Mouse (Mus musculus) thymus, postnatal 10 days (tissue): ENCODE data around the gene Fars2.

Experiments used
- DNase-seq, 2 experiments: peaks; one replicate each; pipeline ENCODE4 v3.0.0; 2021; ENCODE audit warnings: low spot score in 2 of 2

Gene Fars2

GRCm38 (mm10) chr13:36216005-36216404 is 98.8 kb downstream of the Fars2 start:
- no peak for DNase-seq

- no peak for DNase-seq
These were observed 101.1 kb downstream of the Fars2 start for GRCm38 (mm10) chr13:36218347-36218746.

- no peak for DNase-seq
These were observed 102.3 kb downstream of the Fars2 start for GRCm38 (mm10) chr13:36219506-36219905.

GRCm38 (mm10) chr13:36221897-36222296 is 104.7 kb downstream of the Fars2 start:
- DNase-seq = no peak

GRCm38 (mm10) chr13:36222721-36223120 is 105.5 kb downstream of the Fars2 start:
- no peak for DNase-seq

- no peak for DNase-seq
These were observed 107.2 kb downstream of the Fars2 start for GRCm38 (mm10) chr13:36224431-36224830.

GRCm38 (mm10) chr13:36242261-36242660 is 125.0 kb downstream of the Fars2 start:
- no peak for DNase-seq

- DNase-seq = no peak
These were observed 136.7 kb downstream of the Fars2 start for GRCm38 (mm10) chr13:36253936-36254335.

GRCm38 (mm10) chr13:36257213-36257612 is 140.0 kb downstream of the Fars2 start:
- no peak for DNase-seq

GRCm38 (mm10) chr13:36259754-36260153 is 142.5 kb downstream of the Fars2 start:
- no peak for DNase-seq

- no peak for DNase-seq
These were observed 144.1 kb downstream of the Fars2 start for GRCm38 (mm10) chr13:36261299-36261698.

DNA sequence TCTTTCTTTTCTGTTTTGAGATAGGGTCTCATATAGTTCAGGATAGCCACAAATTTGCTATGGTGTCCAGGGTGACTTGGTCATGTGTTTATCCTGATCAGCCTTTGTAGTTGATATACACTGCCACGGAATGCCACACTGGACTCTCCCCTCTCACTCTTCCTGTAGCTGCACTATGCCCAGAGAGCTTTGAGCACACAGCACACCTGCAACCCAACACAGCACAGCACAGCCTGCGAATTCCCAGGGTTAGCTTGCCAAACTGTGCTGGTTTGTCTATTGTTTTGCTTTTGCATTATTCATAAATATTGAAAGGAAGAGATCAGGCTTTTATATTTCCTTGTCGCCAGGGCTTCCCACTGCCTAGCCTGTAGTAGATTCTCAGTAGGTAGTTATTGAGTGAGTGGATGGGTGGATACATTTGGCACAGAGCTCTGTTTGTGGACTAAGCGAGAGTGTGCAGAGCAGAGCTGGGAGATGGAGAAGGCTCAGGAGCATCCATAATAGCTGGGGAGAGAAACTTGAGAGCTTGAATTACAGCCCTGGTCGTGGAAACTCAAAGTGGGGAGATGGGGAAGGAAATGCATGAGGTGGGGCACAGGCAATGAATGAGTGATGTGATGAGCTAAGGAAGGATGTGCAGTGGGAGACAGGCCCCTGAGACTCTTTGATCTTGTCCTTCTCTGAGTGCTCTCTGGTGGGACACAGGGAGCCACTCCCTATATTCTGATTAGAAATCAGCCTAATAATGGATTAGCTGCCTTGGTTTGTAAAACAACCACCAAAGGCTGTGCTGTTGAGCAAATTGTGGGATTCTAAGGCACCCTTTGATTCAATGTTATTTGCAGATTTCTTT is 146.3 kb downstream of the Fars2 start:
- DNase-seq = no peak

DNA sequence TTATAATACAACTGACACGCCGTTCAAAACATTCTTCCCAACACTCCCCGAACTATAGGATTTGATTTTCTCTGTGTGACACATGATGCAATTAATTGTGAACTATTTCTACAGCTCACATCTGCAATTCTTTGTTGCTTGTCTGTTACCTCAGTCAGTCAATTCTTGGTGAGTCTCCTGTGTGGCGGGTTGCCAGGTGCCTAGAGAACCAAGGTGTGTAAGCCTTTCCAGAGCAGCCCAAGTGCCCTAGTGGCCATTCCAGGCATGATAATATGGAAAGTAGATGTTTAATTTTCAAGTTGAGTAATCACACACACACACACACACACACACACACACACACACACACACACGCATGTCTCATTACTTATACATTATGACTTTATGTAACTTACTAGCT is 147.2 kb downstream of the Fars2 start:
- DNase-seq = no peak

GRCm38 (mm10) chr13:36265342-36265744 is 148.1 kb downstream of the Fars2 start:
- no peak for DNase-seq

DNA sequence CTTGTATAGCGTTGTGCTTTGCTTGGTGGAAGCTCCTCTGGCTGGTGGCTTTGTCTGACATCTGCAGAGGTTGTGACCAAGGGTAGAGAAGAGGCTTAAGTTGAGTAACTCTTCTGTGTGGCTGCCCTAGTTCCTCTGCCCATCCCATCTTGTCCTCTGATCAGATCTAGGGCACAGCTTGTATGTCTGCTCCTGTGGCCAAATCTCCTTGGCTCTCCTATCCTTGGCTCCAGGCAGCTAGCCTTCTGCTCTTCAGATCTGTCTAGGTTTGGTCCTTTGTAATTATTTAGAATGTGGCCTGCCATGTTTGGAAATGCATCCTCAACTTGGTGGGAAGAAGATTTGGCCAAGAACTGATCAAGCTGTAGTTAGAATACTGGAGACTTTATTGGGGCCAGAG is 150.2 kb downstream of the Fars2 start:
- DNase-seq = no peak

- no peak for DNase-seq
These were observed 153.7 kb downstream of the Fars2 start for GRCm38 (mm10) chr13:36270867-36271266.

GRCm38 (mm10) chr13:36273497-36273896 is 156.3 kb downstream of the Fars2 start:
- no peak for DNase-seq

DNA sequence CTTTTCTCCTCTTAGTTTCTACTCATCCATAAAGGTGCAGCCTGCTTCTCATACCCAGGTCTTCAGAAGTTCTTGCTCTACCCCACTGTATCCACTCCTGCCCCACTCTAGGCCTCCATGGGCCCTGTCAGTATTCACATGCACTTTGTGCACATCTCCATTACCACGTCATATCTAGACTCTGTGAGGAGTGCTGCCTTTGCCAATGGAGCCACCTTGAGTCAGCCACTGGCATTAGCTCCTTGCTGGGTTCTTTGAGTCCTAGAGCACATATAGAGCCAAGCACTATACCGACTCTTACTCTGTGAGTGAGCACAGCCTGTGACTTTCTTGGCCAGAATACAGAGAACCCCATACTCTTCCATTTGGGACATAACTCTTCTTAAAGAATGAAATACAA is 159.0 kb downstream of the Fars2 start:
- no peak for DNase-seq

DNA sequence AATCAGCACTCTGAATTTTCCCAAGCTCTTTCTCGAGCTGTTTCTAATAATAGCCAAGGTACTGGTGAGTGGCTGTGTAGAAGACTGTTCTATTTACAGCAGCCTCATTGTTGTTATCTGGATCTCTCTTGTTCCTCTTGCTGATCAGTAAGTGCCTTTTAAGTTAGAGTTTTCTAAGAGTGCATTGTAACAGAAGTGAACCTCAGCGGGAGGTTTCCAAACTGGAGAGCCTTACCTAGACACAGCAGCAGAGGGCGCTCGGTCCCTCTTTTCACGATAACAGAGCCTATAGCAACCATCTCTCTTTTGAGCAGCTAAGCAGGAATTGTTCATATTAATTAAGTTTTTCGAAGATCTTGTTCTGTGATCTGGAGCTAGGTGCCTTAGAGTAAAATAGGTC is 164.8 kb downstream of the Fars2 start:
- DNase-seq = peak in 1 of 2 experiments; percentile 67

- DNase-seq = no peak
These were observed 165.8 kb downstream of the Fars2 start for GRCm38 (mm10) chr13:36282785-36283544.

GRCm38 (mm10) chr13:36283545-36284067 is 166.4 kb downstream of the Fars2 start:
- no peak for DNase-seq

DNA sequence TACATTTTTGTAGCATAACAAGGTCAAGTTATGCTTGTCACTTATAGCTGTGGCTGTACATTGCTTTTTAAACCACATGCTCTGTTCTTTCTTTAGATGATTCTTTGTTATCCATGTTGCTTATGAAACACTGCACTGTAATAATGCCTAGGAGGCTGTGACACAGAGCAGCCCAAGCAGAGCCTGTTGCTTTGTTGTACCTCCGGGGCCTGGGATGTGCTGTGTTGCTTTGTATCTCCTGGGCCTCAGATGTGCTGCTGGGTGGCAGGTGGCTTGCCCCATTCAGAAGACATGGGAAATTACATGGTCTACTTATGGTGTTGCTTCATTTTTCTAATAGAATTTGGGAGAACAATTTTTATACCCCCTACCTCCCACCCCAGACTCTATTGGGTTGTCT is 166.9 kb downstream of the Fars2 start:
- DNase-seq = no peak

DNA sequence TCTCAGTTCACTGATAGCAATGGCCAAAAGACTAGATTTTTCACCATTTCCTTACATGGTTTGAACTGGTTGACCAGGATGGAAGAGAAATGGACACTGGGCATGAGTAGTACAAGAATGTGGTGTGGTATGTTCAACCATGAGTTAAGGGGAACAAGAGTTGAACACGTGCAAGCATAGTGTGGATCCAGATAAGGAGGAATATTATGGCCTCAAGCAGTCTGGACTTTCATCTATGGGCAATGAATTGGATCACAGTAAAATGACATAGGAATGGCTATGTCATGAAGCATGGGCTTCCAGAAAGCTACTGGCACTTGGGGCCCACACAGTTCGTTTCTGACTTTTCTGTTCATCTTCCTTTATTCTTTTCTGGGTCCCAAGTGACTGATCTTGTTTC is 168.0 kb downstream of the Fars2 start:
- DNase-seq = no peak
